Mouse (Mus musculus): ENCODE results near the gene Efcc1.

- TF ChIP-seq CTCF (IDR thresholded peaks at IDR 0.05; ENCODE audit: low read depth, low read length) (no peak), GATA1 (IDR thresholded peaks at IDR 0.05; ENCODE audit: borderline replicate concordance, low read length) (no peak), GATA2 (IDR thresholded peaks at IDR 0.05; ENCODE audit: borderline replicate concordance, low read depth, low read length) (no peak)
These were observed 29.2 kb downstream of the Efcc1 start for GRCm38 (mm10) chr6:87759850-87760249.
